Mouse (Mus musculus) forebrain, embryonic 15.5 days (tissue): ENCODE data around the gene Gli2. TPM values are rescaled to one million over a fixed set of nuclear protein-coding genes. Genes with fewer than 3 reads are reported as not detected.

Source experiments
- ATAC-seq: fragments of 200-750 bp; cut with Nextera tagmentation; replicated peaks from 2 replicates; pipeline ENCODE4 v1.8.0; 2017; ENCODE audit warnings: mild to moderate bottlenecking, moderate TSS enrichment, moderate library complexity
- H3K27ac ChIP-seq: fragments of 300-500 bp; sonication (generic); replicated peaks from 2 replicates; pipeline ENCODE4 v1.5.1; 2015; ENCODE audit warnings: mild to moderate bottlenecking, inconsistent platforms
- H3K27me3 ChIP-seq: fragments of 300-500 bp; sonication (generic); 2 replicates; pipeline ENCODE4 v1.6.1; 2015; ENCODE audit warnings: inconsistent platforms
- H3K36me3 ChIP-seq: fragments of 300-500 bp; sonication (generic); 2 replicates; pipeline ENCODE4 v1.6.1; 2015; ENCODE audit warnings: mild to moderate bottlenecking, inconsistent platforms
- H3K4me1 ChIP-seq: fragments of 300-500 bp; sonication (generic); 2 replicates; pipeline ENCODE4 v1.6.1; 2015; ENCODE audit warnings: inconsistent platforms
- H3K4me2 ChIP-seq: fragments of 300-500 bp; sonication (generic); replicated peaks from 2 replicates; pipeline ENCODE4 v1.6.1; 2015; ENCODE audit warnings: mild to moderate bottlenecking, inconsistent platforms
- H3K4me3 ChIP-seq: fragments of 300-500 bp; sonication (generic); 2 replicates; pipeline ENCODE4 v1.5.1; 2015; ENCODE audit warnings: mild to moderate bottlenecking, inconsistent platforms
- H3K9ac ChIP-seq: fragments of 300-500 bp; sonication (generic); replicated peaks from 2 replicates; pipeline ENCODE4 v1.6.1; 2015; ENCODE audit warnings: mild to moderate bottlenecking, inconsistent platforms
- H3K9me3 ChIP-seq: fragments of 300-500 bp; sonication (generic); 2 replicates; pipeline ENCODE4 v1.6.1; 2016; ENCODE audit warnings: inconsistent platforms
- WGBS: fragments of 180-500 bp; shearing (Covaris S2); methylation state at CpG from one replicate; pipeline ENCODE4 v1.1.7; 2015; ENCODE audit warnings: mixed read lengths; 5-methylcytosine and 5-hydroxymethylcytosine counted together
- polyA plus RNA-seq: library from polyadenylated mRNA; unstranded; fragments of >200 nt; fragmentation: Nextera tagmentation; extraction: Ambion mirVana; gene quantifications from 2 replicates; pipeline ENCODE4 v1.2.1, GENCODE M21; 2015

Gene Gli2
- polyA plus RNA-seq, 1 experiment from 2014 or later: 4.0 TPM

- Histone ChIP-seq H3K27ac (no peak overlapping the region), H3K9me3 (no peaks in the 10 kb centered on the region), H3K36me3 (no peaks in the 10 kb centered on the region), H3K27me3 (no peaks in the 10 kb centered on the region), H3K9ac (no peak overlapping the region), H3K4me3 (no peak overlapping the region), H3K4me1 (peaks cover 24% of the 10 kb centered on the region), H3K4me2 (no peak overlapping the region)
- WGBS: 82% methylated on average over 3 of the region's 3 CpGs
- no peak for ATAC-seq
These were observed 100.4 kb downstream of the Gli2 start for GRCm38 (mm10) chr1:118953031-118953430.

- Histone ChIP-seq H3K9me3 (no peaks in the 10 kb centered on the region), H3K27ac (no peak overlapping the region), H3K36me3 (no peaks in the 10 kb centered on the region), H3K27me3 (no peaks in the 10 kb centered on the region), H3K9ac (no peak overlapping the region), H3K4me1 (peaks cover 24% of the 10 kb centered on the region), H3K4me3 (no peak overlapping the region), H3K4me2 (no peak overlapping the region)
- no peak for ATAC-seq
- WGBS: 70% methylated on average over 5 of the region's 5 CpGs
These were observed 101.1 kb downstream of the Gli2 start for GRCm38 (mm10) chr1:118952318-118952717.

GRCm38 (mm10) chr1:118948407-118948806 is 105.0 kb downstream of the Gli2 start:
- Histone ChIP-seq H3K4me2 (no peak overlapping the region), H3K27me3 (no peaks in the 10 kb centered on the region), H3K9ac (no peak overlapping the region), H3K27ac (no peak overlapping the region), H3K4me1 (no peaks in the 10 kb centered on the region), H3K36me3 (no peaks in the 10 kb centered on the region), H3K9me3 (no peaks in the 10 kb centered on the region), H3K4me3 (no peak overlapping the region)
- WGBS: 67% methylated on average over 2 of the region's 2 CpGs
- ATAC-seq: no peak

- Histone ChIP-seq H3K4me1 (no peaks in the 10 kb centered on the region), H3K9ac (no peak overlapping the region), H3K9me3 (no peaks in the 10 kb centered on the region), H3K4me2 (no peak overlapping the region), H3K27ac (no peak overlapping the region), H3K4me3 (no peak overlapping the region), H3K36me3 (no peaks in the 10 kb centered on the region), H3K27me3 (no peaks in the 10 kb centered on the region)
- ATAC-seq: no peak
- WGBS: 60% methylated on average over 4 of the region's 4 CpGs
These were observed 106.2 kb downstream of the Gli2 start for GRCm38 (mm10) chr1:118947221-118947620.

GRCm38 (mm10) chr1:118941336-118941735 is 112.1 kb downstream of the Gli2 start:
- Histone ChIP-seq H3K4me1 (peaks cover 20% of the 10 kb centered on the region), H3K27ac (peak overlapping the region; percentile 12; the same call in 1 of the 2 replicates), H3K27me3 (no peaks in the 10 kb centered on the region), H3K9ac (no peak overlapping the region), H3K9me3 (no peaks in the 10 kb centered on the region), H3K4me3 (no peak overlapping the region), H3K36me3 (no peaks in the 10 kb centered on the region), H3K4me2 (no peak overlapping the region)
- ATAC-seq: 0 out of 2 replicates have a peak, but pooled peaks have one; percentile 31
- 34% methylated on average over 8 of the region's 8 CpGs for WGBS

- H3K4me2 ChIP-seq: no peak overlapping the region
- H3K9ac ChIP-seq: no peak overlapping the region
- no peak overlapping the region for H3K4me3 ChIP-seq
- ATAC-seq: peak; percentile 62
- peak overlapping the region; percentile 51 for H3K27ac ChIP-seq
- no peaks in the 10 kb centered on the region for H3K36me3 ChIP-seq
- peaks cover 29% of the 10 kb centered on the region for H3K4me1 ChIP-seq
- H3K27me3 ChIP-seq: no peaks in the 10 kb centered on the region
- WGBS: 12% methylated on average over 5 of the region's 5 CpGs
- no peaks in the 10 kb centered on the region for H3K9me3 ChIP-seq
These were observed 113.1 kb downstream of the Gli2 start for GRCm38 (mm10) chr1:118940269-118940840.

- H3K9ac ChIP-seq: no peak overlapping the region
- H3K4me3 ChIP-seq: no peak overlapping the region
- H3K4me1 ChIP-seq: peaks cover 32% of the 10 kb centered on the region
- H3K27ac ChIP-seq: no peak overlapping the region
- H3K4me2 ChIP-seq: no peak overlapping the region
- no peaks in the 10 kb centered on the region for H3K9me3 ChIP-seq
- no peak for ATAC-seq
- 80% methylated on average over 4 of the region's 4 CpGs for WGBS
- no peaks in the 10 kb centered on the region for H3K36me3 ChIP-seq
- H3K27me3 ChIP-seq: no peaks in the 10 kb centered on the region
These were observed 115.2 kb downstream of the Gli2 start for GRCm38 (mm10) chr1:118938206-118938605.

- H3K9ac ChIP-seq: no peak overlapping the region
- no peaks in the 10 kb centered on the region for H3K9me3 ChIP-seq
- no peaks in the 10 kb centered on the region for H3K27me3 ChIP-seq
- H3K4me1 ChIP-seq: peaks cover 27% of the 10 kb centered on the region
- peak; percentile 55 for ATAC-seq
- 7% methylated on average over 4 of the region's 4 CpGs for WGBS
- no peak overlapping the region for H3K4me2 ChIP-seq
- H3K27ac ChIP-seq: peak overlapping the region; percentile 49
- H3K36me3 ChIP-seq: no peaks in the 10 kb centered on the region
- H3K4me3 ChIP-seq: no peak overlapping the region
These were observed 117.3 kb downstream of the Gli2 start for GRCm38 (mm10) chr1:118936108-118936507.

- WGBS: 48% methylated on average over 6 of the region's 6 CpGs
- Histone ChIP-seq H3K4me2 (no peak overlapping the region), H3K9ac (no peak overlapping the region), H3K4me1 (peaks cover 21% of the 10 kb centered on the region), H3K27me3 (no peaks in the 10 kb centered on the region), H3K27ac (peak overlapping the region; percentile 49), H3K9me3 (no peaks in the 10 kb centered on the region), H3K36me3 (no peaks in the 10 kb centered on the region), H3K4me3 (no peak overlapping the region)
- ATAC-seq: no peak
These were observed 117.9 kb downstream of the Gli2 start for GRCm38 (mm10) chr1:118935518-118935917.

GRCm38 (mm10) chr1:118932167-118932566 is 121.3 kb downstream of the Gli2 start:
- H3K9ac ChIP-seq: no peak overlapping the region
- WGBS: 94% methylated on average over 5 of the region's 5 CpGs
- H3K27me3 ChIP-seq: no peaks in the 10 kb centered on the region
- no peak for ATAC-seq
- H3K27ac ChIP-seq: no peak overlapping the region
- peaks cover 13% of the 10 kb centered on the region for H3K4me1 ChIP-seq
- H3K4me2 ChIP-seq: no peak overlapping the region
- no peaks in the 10 kb centered on the region for H3K9me3 ChIP-seq
- H3K36me3 ChIP-seq: no peaks in the 10 kb centered on the region
- H3K4me3 ChIP-seq: no peak overlapping the region

GRCm38 (mm10) chr1:118927543-118928354 is 125.7 kb downstream of the Gli2 start:
- no peaks in the 10 kb centered on the region for H3K36me3 ChIP-seq
- H3K4me2 ChIP-seq: no peak overlapping the region
- H3K9ac ChIP-seq: no peak overlapping the region
- no peak for ATAC-seq
- no peaks in the 10 kb centered on the region for H3K9me3 ChIP-seq
- H3K4me1 ChIP-seq: no peaks in the 10 kb centered on the region
- no peak overlapping the region for H3K27ac ChIP-seq
- no peaks in the 10 kb centered on the region for H3K27me3 ChIP-seq
- WGBS: 64% methylated on average over 12 of the region's 12 CpGs
- H3K4me3 ChIP-seq: no peak overlapping the region

- Histone ChIP-seq H3K4me1 (peaks cover 9% of the 10 kb centered on the region; the same call in 1 of the 2 replicates), H3K4me2 (no peak overlapping the region), H3K4me3 (no peak overlapping the region), H3K27ac (no peak overlapping the region), H3K27me3 (no peaks in the 10 kb centered on the region), H3K36me3 (no peaks in the 10 kb centered on the region), H3K9ac (no peak overlapping the region), H3K9me3 (no peaks in the 10 kb centered on the region)
- ATAC-seq: no peak
- WGBS: 83% methylated on average over 7 of the region's 7 CpGs
These were observed 126.9 kb downstream of the Gli2 start for GRCm38 (mm10) chr1:118926556-118926955.
